Mouse (Mus musculus): ENCODE data around the gene Capn12. TPM values are rescaled to one million over a fixed set of nuclear protein-coding genes. Genes with fewer than 3 reads are reported as not detected.
A peak's percentile ranks its signal among the peaks of the same experiment; 100 is the strongest.

Gene Capn12
- under 1 TPM; 0.27 to 0.36 TPM for total RNA-seq (2021)
- long read RNA-seq, experiment 1, partial matches to known transcripts: 0 of 1 reads
- long read RNA-seq, experiment 1, other reads (novel, unspliced or antisense): 1 of 1 reads
- long read RNA-seq, experiment 2, partial matches to known transcripts: 0 of 1 reads
- long read RNA-seq, experiment 2, other reads (novel, unspliced or antisense): 1 of 1 reads

DNA sequence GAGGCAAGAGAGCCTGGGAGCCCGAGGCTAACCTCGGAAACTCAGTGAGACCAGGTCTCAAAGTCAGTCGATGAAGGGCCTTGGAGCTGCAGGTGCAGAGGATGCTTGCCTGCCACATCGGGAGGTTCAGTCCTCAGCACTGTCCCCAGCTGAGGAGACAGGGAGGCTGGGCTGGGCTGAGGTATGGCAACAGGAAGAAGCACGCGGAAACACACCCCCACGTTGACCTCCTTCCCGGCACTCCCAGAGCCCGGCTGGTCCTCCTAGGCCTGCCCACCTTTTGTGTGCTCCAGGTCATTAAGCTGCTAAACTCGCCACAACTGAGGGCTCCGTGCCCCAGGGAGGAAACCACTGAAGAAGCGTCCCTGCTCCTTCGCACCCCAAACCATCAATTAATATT, at the start of gene Capn12:
Capn12 (plus strand) TSS at position 224 of the 400 bp plus-strand sequence.
- no peak for DNase-seq
- intact Hi-C loops (cut with DNase I): no loop called here

DNA sequence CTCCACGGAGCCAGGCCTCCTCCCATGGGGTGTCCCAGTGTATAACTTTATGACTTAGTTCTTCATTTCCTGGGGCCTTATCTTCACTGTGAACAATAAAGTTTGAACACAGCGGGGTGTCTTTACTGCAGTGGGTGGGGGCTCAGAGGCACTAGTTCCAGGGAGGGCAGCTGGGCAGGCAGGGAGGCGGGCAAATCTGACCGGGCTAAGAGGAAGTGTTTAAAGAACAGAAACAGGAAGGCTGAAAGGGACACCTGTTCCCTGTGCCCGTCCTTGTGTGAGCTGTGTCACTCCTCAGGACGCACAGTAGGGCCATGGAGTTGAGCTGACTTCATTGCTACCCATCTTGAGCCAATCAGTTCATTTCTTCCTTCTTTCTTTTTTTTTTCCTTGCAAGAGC, 49.1 kb upstream of the Capn12 start:
- DNase-seq: no peak
- intact Hi-C loops (cut with DNase I): loop anchor here (5.0 kb wide), 1 partner anchor 35 kb away; no protein-coding TSS in a partner anchor

DNA sequence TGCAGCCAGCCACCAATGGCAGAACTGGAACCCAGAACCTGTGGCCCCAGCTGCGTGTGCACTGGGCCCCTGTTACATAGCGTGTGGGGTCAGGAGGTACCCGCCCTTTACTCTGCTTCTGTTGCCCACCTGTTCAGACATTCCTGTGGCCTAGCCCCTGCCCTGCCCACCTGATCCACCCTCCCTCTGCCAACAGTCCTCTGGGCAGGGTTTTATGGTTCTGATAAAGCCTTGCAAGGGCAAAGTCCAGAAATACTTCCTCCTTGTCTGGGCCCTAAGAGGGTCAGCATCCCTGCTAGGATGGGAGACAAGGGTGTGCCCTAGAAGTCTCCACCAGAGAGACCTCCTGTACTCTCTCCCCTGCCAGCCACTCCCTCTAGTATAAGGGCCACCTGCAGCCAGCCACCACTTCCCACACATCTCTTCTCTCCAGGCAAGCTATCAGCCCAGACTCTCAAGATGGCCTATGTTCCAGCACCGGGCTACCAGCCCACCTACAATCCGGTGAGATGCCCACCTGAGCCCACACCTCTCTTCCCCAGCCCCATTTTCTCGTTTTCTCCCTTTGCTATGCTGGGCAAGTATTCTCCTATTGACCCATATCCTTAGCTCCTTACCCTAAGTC, 47.4 kb upstream of the Capn12 start, which contains the start of gene Lgals4:
Lgals4 (plus strand) TSS at position 132 of the 625 bp plus-strand sequence.
- DNase-seq: no peak
- intact Hi-C loops (cut with DNase I): loop anchor here (5.0 kb wide), 1 partner anchor 37 kb away; no protein-coding TSS in a partner anchor

DNA sequence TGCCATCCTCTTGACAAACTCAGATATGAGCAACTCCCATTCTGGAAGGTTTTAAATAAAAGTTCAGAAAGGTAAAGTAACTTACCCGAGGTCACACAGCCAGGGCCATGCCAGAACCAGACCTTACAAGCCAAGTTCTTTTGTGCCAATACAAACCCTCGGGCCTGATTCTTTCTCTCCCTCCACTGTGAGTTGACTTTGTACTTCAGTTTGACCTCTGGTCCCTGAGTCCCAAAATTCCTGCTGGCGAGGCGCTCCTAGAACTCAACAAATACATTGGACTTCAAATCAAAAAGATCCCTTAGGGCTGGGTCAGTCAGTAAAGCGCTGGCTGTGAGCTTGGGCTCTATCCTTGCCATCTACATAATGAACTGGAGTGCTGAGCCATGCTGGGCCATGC, 44.3 kb upstream of the Capn12 start:
- intact Hi-C loops (cut with DNase I): no loop called here

GRCm38 (mm10) chr7:28838331-28838730, 42.9 kb upstream of the Capn12 start:
- DNase-seq: no peak
- intact Hi-C loops (cut with DNase I): no loop called here

More for the DNA sequence above, 44.3 kb upstream of the Capn12 start:
- DNase-seq: no peak

DNA sequence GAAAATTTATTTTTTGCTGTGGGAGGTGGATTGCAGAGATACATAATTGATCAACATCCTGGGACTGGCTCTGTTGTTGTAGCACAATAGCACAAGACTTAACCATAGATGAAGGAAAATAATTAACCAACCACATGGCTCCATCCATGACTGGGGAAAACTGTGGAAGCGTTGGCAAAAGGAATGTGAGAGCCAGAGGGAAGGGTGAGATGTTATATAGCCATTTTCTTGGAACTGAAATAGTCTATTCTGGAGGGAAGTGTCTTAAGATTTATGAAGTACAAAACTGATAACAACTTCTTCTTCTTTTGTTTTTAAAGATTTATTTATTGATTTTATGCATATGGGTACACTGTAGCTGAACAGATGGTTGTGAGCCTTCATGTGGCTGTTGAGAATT, 33.9 kb upstream of the Capn12 start:
- intact Hi-C loops (cut with DNase I): no loop called here
- DNase-seq: no peak

DNA sequence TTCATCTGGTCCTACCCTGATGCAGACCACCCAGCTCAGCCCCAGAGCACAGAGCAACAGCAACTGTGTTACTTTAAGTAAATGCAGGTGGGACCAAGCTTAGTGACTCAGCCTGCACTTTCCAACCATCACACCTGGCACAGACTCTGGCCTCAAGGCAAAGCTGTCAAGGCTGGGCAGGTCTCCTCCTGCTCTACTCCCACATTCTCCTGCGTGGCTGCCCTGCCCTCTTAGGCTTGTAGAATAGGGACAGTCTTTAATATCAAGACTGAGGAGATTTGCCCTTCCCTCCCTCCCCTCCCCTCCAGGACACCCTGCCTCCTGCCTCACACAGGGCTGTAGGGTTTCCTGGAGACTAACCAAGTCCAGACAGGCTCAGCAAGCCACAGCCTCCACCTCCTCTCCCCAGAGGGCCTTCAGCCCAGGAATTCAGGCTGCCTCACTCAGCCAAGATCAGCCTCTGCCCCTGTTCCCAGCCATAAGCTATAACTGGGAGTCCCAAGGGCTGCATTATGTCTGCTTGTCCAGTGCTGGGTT, 31.5 kb upstream of the Capn12 start:
- no peak for DNase-seq
- intact Hi-C loops (cut with DNase I): no loop called here

- intact Hi-C loops (cut with DNase I): no loop called here
- DNase-seq: no peak
These were observed 30.6 kb upstream of the Capn12 start for GRCm38 (mm10) chr7:28850642-28851041.

DNA sequence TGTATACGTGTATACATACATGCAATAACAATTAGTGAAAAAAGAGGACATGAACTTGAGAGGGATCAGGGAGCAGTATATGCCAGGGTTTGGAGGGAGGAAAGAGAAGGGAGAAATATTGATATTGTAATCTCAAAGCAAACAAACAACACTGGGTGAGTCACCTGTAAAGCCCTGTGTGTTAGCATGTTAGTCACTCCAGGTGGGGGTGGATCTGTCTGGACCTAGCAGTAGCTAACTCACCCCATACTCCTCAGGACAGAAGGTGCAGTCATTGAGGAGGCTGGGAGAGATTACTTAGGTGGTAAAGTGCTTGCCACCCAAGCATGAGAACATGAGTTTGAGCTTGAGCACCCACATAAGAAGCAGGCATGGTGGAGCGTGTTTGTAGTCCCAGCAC, 21.3 kb upstream of the Capn12 start:
- intact Hi-C loops (cut with DNase I): loop anchor here (10.0 kb wide), 1 partner anchor 175 kb away; no protein-coding TSS in a partner anchor

GRCm38 (mm10) chr7:28860898-28861297, 20.3 kb upstream of the Capn12 start:
- DNase-seq: no peak
- intact Hi-C loops (cut with DNase I): loop anchor here (10.0 kb wide), 1 partner anchor 174 kb away; no protein-coding TSS in a partner anchor

More for the DNA sequence above, 21.3 kb upstream of the Capn12 start:
- no peak for DNase-seq

DNA sequence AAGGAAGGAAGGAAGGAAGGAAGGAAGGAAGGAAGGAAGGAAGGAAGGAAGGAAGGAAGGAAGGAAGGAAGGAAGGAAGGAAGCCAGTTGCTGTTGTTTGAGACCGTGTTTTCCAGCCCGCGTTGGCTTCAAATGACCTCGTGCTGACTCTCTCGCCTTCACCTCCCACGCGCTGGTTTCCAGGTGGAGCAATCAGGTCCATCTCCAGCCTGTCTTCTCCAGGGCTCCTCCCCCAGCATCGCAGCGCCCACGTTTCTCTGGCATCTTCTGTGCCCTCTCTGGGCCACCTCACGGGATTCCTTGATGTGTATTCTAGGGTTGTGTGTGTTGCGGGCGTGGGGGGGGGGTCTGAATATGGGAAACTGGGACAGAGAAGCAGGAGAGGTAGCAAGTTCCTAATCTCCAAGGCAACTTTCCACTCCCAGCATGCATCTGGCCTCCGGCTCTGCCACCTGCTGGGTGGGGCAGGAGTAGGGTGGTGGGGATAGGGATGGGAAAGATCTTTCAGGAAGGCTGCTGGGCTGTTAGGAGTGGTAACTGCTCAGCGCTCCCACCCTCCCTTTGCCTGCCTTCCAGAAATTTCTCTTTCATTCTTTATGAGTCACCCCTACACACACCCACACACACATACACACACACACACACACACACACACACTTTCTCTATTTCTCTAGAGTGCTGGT, 18.3 kb upstream of the Capn12 start:
- no peak for DNase-seq
- intact Hi-C loops (cut with DNase I): loop anchor here (10.0 kb wide), 1 partner anchor 172 kb away; no protein-coding TSS in a partner anchor

DNA sequence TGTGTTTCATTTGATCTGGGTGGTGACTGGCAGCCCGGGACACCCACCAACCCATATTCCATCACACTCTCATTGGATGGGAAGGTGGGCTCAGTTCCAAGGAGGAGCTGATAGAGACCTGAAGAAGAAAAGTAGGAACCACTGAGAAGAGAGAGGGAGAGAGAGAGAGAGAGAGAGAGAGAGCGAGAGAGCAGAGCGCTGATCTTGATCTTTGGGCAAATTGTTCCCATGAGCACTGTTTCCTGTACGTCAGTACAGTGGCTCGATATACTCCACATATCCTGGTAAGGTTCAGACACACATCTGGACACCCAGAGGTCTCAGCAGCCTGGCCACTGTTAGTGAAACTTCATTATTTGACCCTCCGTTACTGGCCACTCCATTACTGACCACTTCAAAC, 17.7 kb upstream of the Capn12 start, which contains the start of gene Lgals7:
Lgals7 (plus strand) TSS at position 314 of the 400 bp plus-strand sequence.
- intact Hi-C loops (cut with DNase I): loop anchor here (10.0 kb wide), 1 partner anchor 171 kb away; no protein-coding TSS in a partner anchor
- DNase-seq: no peak

DNA sequence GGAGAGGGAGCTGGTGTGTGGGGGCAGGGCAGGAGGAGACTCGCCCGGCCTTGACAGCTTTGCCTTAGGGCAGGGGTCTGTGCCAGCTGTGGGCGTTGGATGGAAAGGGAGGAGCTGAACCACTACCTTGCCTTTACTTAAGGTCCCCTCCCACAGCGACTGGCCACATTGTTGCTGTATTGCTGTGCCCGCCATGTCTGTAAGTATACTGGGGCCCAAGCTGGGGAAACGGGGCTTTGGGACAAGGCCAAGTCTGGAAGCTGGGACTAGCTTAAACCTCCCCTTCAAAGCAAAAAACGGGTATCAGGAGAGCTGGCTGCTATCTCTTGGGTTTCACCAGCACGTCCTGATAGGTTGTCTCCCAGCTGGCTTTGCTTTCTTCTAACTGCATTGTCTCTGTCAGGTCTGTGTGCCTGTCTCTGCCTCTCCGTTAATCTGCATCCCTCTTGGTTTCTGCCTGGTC, 16.9 kb upstream of the Capn12 start:
- DNase-seq: no peak

DNA sequence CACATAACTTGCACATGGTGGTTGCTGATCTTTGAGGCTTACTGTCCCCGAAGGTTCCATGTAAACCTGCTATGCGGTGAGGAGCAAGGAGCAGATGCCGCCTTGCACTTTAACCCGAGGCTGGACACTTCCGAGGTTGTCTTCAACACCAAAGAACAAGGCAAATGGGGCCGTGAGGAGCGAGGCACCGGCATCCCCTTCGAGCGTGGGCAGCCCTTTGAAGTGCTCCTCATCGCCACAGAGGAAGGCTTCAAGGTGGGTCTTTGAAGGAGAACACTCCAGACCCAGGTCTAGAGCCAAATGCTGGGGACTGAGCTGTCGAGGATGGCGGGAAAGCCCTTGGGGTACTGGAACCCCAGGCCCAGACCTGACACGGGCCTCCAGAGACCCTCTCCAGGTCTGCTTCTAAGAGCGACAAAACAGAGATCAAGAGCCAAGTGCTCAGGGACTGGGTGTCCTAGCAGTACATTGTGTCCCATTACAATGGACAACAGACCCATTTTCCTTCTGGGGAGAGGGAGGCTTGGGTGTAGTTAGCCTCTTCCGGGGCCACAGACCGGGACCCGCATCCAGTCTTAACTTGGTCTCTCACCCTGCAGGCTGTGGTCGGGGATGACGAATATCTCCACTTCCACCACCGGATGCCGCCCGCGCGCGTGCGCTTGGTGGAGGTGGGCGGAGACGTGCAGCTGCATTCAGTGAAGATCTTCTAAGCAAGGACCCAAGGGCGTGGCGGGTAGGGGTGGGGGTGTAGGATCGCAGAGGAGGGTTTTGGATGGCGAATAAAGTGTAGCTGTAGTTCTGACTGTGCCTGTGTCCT, 15.5 kb upstream of the Capn12 start:
- DNase-seq: peak; percentile 81 to 83
- intact Hi-C loops (cut with DNase I): loop anchor here (2.0 to 10.0 kb wide), 3 partner anchors 39 to 169 kb away; no protein-coding TSS in a partner anchor

More for the DNA sequence above, 16.9 kb upstream of the Capn12 start:
- intact Hi-C loops (cut with DNase I): loop anchor here (10.0 kb wide), 1 partner anchor 170 kb away; no protein-coding TSS in a partner anchor

DNA sequence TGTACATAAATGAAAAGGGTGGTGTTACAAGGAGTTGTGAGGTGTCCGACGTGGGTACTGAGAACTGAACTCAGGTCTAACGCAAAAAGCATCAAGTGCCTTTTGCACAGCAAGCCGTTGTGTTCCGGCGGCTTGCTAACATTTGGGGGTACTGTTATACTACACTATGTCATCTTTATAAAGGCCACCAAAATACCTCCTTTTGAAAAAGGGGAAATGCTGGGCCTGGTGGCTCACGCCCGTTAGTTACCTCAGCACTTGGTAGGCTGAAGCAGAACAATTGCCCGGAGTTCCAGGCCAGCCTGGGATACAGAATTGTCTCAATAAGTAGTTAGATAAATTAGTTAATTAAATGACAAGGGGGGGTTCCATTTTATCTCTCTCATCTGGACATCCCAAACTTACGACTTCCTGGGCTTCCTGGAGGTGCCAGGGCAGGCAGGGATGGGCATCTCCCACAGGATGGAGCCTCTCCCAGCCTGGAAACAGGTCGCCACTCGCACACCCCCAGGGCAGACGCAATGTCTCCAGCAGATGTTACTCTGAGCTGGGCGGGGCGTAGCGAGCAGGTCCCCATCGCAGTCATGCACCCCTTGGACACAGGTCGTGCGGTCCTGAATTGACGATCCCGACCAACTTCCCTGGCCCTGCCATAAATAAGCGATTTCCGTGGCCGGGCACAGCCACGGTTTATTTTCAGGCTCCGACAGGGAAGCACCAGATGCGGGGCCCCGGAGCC, 14.3 kb upstream of the Capn12 start:
- intact Hi-C loops (cut with DNase I): loop anchor here (1.0 to 10.0 kb wide), 4 partner anchors 40 to 168 kb away; no protein-coding TSS in a partner anchor
- no peak for DNase-seq

DNA sequence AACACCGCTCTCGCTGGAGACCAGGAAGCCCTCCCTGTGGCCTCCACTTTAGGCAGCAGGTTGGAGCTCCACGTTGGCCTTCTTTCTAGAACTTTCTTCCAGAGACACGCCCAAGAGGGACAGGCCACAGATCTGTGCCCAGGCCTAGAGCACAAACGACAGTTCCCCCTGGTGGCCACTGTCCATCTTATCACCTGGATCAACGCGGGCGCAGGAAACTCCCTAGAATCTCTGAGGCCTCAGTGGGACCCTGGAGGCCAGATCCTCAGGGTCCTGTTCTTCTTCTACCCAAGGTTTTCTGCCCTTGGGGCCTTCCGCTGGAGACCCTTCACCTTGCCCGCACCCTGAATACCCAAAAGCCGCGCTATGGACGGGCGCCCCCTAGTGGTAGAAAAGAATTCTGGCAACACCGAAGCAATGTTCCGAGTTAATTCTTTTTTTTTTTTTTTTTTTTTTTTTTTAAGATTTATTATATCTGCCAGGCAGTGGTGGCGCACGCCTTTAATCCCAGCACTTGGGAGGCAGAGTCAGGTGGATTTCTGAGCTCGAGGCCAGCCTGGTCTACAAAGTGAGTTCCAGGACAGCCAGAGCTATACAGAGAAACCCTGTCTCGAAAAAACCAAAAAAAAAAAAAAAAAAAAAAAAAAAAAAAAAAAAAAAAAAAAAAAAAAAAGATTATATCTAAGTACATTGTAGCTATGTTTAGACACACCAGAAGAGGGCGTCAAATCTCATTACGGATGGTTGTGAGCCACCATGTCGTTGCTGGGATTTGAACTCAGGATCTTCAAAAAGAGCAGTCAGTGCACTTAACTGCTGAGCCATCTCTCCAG, 13.5 kb upstream of the Capn12 start:
- intact Hi-C loops (cut with DNase I): loop anchor here (1.0 to 10.0 kb wide), 4 partner anchors 41 to 167 kb away; no protein-coding TSS in a partner anchor
- peak; percentile 79 to 86 for DNase-seq

- intact Hi-C loops (cut with DNase I): no loop called here
- DNase-seq: no peak
These were observed 10.1 kb upstream of the Capn12 start for GRCm38 (mm10) chr7:28870901-28871664.
